In the genomic region with DNA sequence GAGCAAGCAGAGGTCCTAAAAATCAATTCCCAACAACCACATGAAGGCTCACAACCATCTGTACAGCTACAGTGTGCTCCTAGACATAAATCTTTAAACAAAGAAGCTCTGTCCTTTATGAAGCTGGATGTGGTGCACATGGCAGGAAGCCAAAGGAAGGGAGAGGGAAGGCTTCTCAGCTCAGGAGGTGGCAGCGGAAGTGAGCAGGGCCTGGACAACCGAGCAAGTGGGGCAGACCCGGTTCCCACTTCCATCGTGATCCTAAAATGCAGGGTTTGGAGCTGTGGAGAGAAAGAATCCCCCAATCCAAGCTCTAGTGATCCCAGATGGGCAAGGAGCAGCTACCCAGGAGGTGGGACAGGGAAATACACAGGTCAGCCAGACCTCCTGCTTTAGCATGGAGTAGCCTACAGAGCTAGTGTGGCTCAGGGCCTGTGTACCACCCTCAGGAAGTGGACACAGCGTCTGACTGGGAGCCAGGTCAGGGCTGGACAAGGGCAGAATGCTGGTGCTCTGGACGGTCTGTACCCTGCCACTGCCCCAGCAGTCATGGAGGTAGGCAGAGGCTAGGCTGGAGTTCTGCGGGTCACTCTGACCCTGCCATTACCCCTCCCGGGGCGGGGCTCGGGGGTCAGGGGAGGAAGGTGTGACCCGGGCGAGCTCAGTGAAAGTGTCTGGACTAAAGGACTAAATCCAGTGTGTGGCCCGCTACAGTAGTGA, we compare ENCODE assay signal across 9 mouse cellular contexts. TPM values are rescaled to one million over a fixed set of nuclear protein-coding genes. Genes with fewer than 3 reads are reported as not detected.
DNase-seq lines count a peak whose midpoint lies in the region; ATAC-seq and TF ChIP-seq lines count a peak whose summit lies in the region.
"Had no signal": no experiment of that assay in that cellular context is flagged by ENCODE, and none has a peak within 500 bp of the region (broad histone marks: within the 10 kb centered on the region; RNA-seq: fewer than 3 reads in every experiment).

No protein-coding gene starts in this region.

- no peaks in the 10 kb centered on the region for H3K36me3 ChIP-seq in forebrain, embryonic 15.5 days
- H3K36me3 ChIP-seq in intestine, embryonic 16.5 days (ENCODE audit: control insufficient read depth, insufficient read depth, low read length) = no peaks in the 10 kb centered on the region

- H3K4me3 ChIP-seq in layer of hippocampus, adult 2 months = no peak overlapping the region
- no peak overlapping the region for H3K4me3 ChIP-seq in forebrain, embryonic 15.5 days
- H3K4me3 ChIP-seq in intestine, embryonic 16.5 days (ENCODE audit: low read length) = no peak overlapping the region

- H3K4me1 ChIP-seq in forebrain, embryonic 15.5 days = peaks cover 43% of the 10 kb centered on the region
- peaks cover 56% of the 10 kb centered on the region for H3K4me1 ChIP-seq in intestine, embryonic 16.5 days (ENCODE audit: control insufficient read depth, insufficient read depth, low read length)

- peak overlapping the region; percentile 48; the same call in 1 of the 2 replicates for H3K27ac ChIP-seq in layer of hippocampus, adult 2 months
- peak overlapping the region; percentile 98 for H3K27ac ChIP-seq in forebrain, embryonic 15.5 days (replicated peaks)
- H3K27ac ChIP-seq in intestine, embryonic 16.5 days (ENCODE audit: low read length) = peak overlapping the region; percentile 85

- no peak overlapping the region for H3K4me2 ChIP-seq in forebrain, embryonic 15.5 days (replicated peaks)
- no peak overlapping the region for H3K4me2 ChIP-seq in intestine, embryonic 16.5 days (ENCODE audit: low read depth, low read length)

- no peak for TF ChIP-seq CTCF in layer of hippocampus, adult 2 months (conservative IDR thresholded peaks at IDR 0.05)

- H3K9me3 ChIP-seq in forebrain, embryonic 15.5 days = no peaks in the 10 kb centered on the region
- no peaks in the 10 kb centered on the region for H3K9me3 ChIP-seq in intestine, embryonic 16.5 days (ENCODE audit: control insufficient read depth, low read length)

- 65% methylated on average over 13 of the region's 13 CpGs for WGBS in forebrain, embryonic 15.5 days
- WGBS in intestine, embryonic 16.5 days = 61% methylated on average over 13 of the region's 13 CpGs

- DNase-seq in layer of hippocampus, adult 2 months (ENCODE audit: low spot score in 2 of 2) = peak in 1 of 2 experiments; percentile 13
- no peak for DNase-seq in layer of hippocampus, adult 18-20 months (ENCODE audit: low spot score in 2 of 2)
- peak; percentile 45 for DNase-seq in adipocyte (ENCODE audit: low spot score)
- DNase-seq in lung, postnatal 10 days = peak; percentile 78
- peak; percentile 74 for DNase-seq in testis, postnatal 10 days (ENCODE audit: low spot score)

- no peak for ATAC-seq in forebrain, embryonic 15.5 days (replicated peaks)
- ATAC-seq in intestine, embryonic 16.5 days = no peak
- ATAC-seq in inflammation-experienced regulatory T-cells, adult 6 months = no peak

- no peaks in the 10 kb centered on the region for H3K27me3 ChIP-seq in forebrain, embryonic 15.5 days
- H3K27me3 ChIP-seq in intestine, embryonic 16.5 days (replicated peaks; ENCODE audit: control insufficient read depth, insufficient read depth, low read length) = no peaks in the 10 kb centered on the region

- H3K9ac ChIP-seq in forebrain, embryonic 15.5 days (replicated peaks) = peak overlapping the region; percentile 31
- H3K9ac ChIP-seq in intestine, embryonic 16.5 days (ENCODE audit: low read depth, low read length) = peak overlapping the region; percentile 51

RNA-seq across cellular contexts. Expression of gene Actg1, which starts 4.4 kb away (rescaled TPM):
- 1,000 to 10,000 TPM; 1,285 to 1,295 TPM for total RNA-seq in layer of hippocampus, adult 2 months (2021)
- 1,000 to 10,000 TPM; 1,279 to 1,291 TPM for total RNA-seq in layer of hippocampus, adult 18-20 months (2021)
- polyA plus RNA-seq in forebrain, embryonic 15.5 days (2015; fragmentation: Nextera tagmentation; extraction: Ambion mirVana) = 3,835 and 3,917 TPM in 2 replicates
- polyA plus RNA-seq in intestine, embryonic 16.5 days (2015; fragmentation: Nextera tagmentation; extraction: Ambion mirVana) = 2,886 and 2,944 TPM in 2 replicates
- polyA plus RNA-seq in inflammation-experienced regulatory T-cells, adult 6 months (2017; shearing (Covaris generic)) = 1,000 to 10,000 TPM; 2,239 to 4,634 (median 2,897) TPM

RNA-seq across cellular contexts. Expression of gene Fscn2, which starts 8.6 kb away (rescaled TPM):
- 1 to 10 TPM in 1 of 2 experiments, under 1 TPM in 1; 0.69 to 1.1 TPM for total RNA-seq in layer of hippocampus, adult 2 months (2021)
- under 1 TPM in 1 of 2 experiments, not detected in 1; 0.61 TPM for total RNA-seq in layer of hippocampus, adult 18-20 months (2021)
- 0.97 and 1.3 TPM in 2 replicates for polyA plus RNA-seq in forebrain, embryonic 15.5 days (2015; fragmentation: Nextera tagmentation; extraction: Ambion mirVana)
- polyA plus RNA-seq in intestine, embryonic 16.5 days (2015; fragmentation: Nextera tagmentation; extraction: Ambion mirVana) = 0.55 TPM in 1 of 2 replicates, not detected in the other
- under 1 TPM in 1 of 3 experiments, not detected in 2; 0.98 TPM for polyA plus RNA-seq in inflammation-experienced regulatory T-cells, adult 6 months (2017; shearing (Covaris generic))
- total RNA-seq: left cerebral cortex, postnatal 10 days had no signal

RNA-seq across cellular contexts. Expression of gene Faap100, which starts 25.8 kb away (rescaled TPM):
- total RNA-seq in layer of hippocampus, adult 2 months (2021) = 10 to 100 TPM; 17.7 to 19.5 TPM
- 10 to 100 TPM; 16.7 to 18.4 TPM for total RNA-seq in layer of hippocampus, adult 18-20 months (2021)
- polyA plus RNA-seq in forebrain, embryonic 15.5 days (2015; fragmentation: Nextera tagmentation; extraction: Ambion mirVana) = 72.1 and 74.1 TPM in 2 replicates
- polyA plus RNA-seq in intestine, embryonic 16.5 days (2015; fragmentation: Nextera tagmentation; extraction: Ambion mirVana) = 26.6 and 28.6 TPM in 2 replicates
- 10 to 100 TPM; 15.9 to 23.1 (median 17.9) TPM for polyA plus RNA-seq in inflammation-experienced regulatory T-cells, adult 6 months (2017; shearing (Covaris generic))

Comparison
In these comparisons a context has a peak if more than half of its experiments do, and no peak if none do; other contexts are left out.
1. DNase-seq: peak in adipocyte (single experiment), lung, postnatal 10 days (single experiment) and testis, postnatal 10 days (single experiment); none in layer of hippocampus, adult 18-20 months (0 of 2).
2. H3K27ac ChIP-seq: peak in every context shown above with its lines; median percentile 98 in forebrain, embryonic 15.5 days; 85 in intestine, embryonic 16.5 days; 48 in layer of hippocampus, adult 2 months.